In genomic region chr13:112745936-112746694, GRCm38 (mm10) we compare ENCODE assay signal across 14 mouse cellular contexts. TPM values are rescaled to one million over a fixed set of nuclear protein-coding genes. Genes with fewer than 3 reads are reported as not detected.
DNase-seq lines count a peak whose midpoint lies in the region; ATAC-seq and TF ChIP-seq lines count a peak whose summit lies in the region.
"Had no signal": no experiment of that assay in that cellular context is flagged by ENCODE, and none has a peak within 500 bp of the region (broad histone marks: within the 10 kb centered on the region; RNA-seq: fewer than 3 reads in every experiment).

No protein-coding gene starts in this region.

- ATAC-seq in kidney, embryonic 14.5 days (ENCODE audit: low FRiP score, low TSS enrichment): 0 out of 2 replicates have a peak, but pooled peaks have one; percentile 32
- ATAC-seq in liver, postnatal 0 days: peak; percentile 94
- ATAC-seq in hindbrain, embryonic 16.5 days: no peak

- whole genome bisulfite sequencing in kidney, embryonic 14.5 days: 87% methylated on average over 5 of the region's 5 CpGs
- WGBS in liver, postnatal 0 days (ENCODE audit: insufficient replicate concordance): 78% methylated on average over 5 of the region's 5 CpGs
- 82% methylated on average over 5 of the region's 5 CpGs for WGBS in hindbrain, embryonic 16.5 days

- TF ChIP-seq CTCF in liver, postnatal 0 days (IDR thresholded peaks at IDR 0.05; ENCODE audit: low read depth): no peak

- H3K9me3 ChIP-seq in kidney, embryonic 14.5 days (ENCODE audit: control insufficient read depth, low read length): no peaks in the 10 kb centered on the region
- no peaks in the 10 kb centered on the region for H3K9me3 ChIP-seq in erythroblast, embryonic 14.5 days (ENCODE audit: control insufficient read depth, low read length)
- H3K9me3 ChIP-seq in liver, postnatal 0 days (ENCODE audit: low read length): no peaks in the 10 kb centered on the region
- H3K9me3 ChIP-seq in hindbrain, embryonic 16.5 days (ENCODE audit: control insufficient read depth, low read length): no peaks in the 10 kb centered on the region
- H3K9me3 ChIP-seq: hindbrain, embryonic 15.5 days had no signal

- DNase-seq in kidney, postnatal 36 days: no peak
- peak; percentile 79 for DNase-seq in c-Kit-negative CD71-positive TER-119-positive erythroid progenitor cells, embryonic 14.5 days (ENCODE audit: low read depth, low spot score)
- DNase-seq in liver, postnatal 0 days: peak; percentile 36
- no peak for DNase-seq in layer of hippocampus, adult 18-20 months (ENCODE audit: low spot score in 2 of 2)
- no peak for DNase-seq in cerebellum, postnatal 25 days
- DNase-seq: adrenal gland, postnatal 10 days; gastrocnemius, postnatal 36 days; lung, postnatal 14 days; midbrain, embryonic 14.5 days; right cerebral cortex, postnatal 25 days had no signal

- no peak overlapping the region for H3K4me3 ChIP-seq in kidney, embryonic 14.5 days (ENCODE audit: low read length)
- H3K4me3 ChIP-seq in erythroblast, embryonic 14.5 days (replicated peaks): peak overlapping the region; percentile 55
- H3K4me3 ChIP-seq in liver, postnatal 0 days (ENCODE audit: low read depth, low read length): no peak overlapping the region
- H3K4me3 ChIP-seq in hindbrain, embryonic 16.5 days (ENCODE audit: low read length): no peak overlapping the region
- H3K4me3 ChIP-seq: hindbrain, embryonic 15.5 days had no signal

- peak; percentile 97 for TF ChIP-seq EP300 in liver, postnatal 0 days (IDR thresholded peaks at IDR 0.05; ENCODE audit: low read depth)

- H3K4me1 ChIP-seq in kidney, embryonic 14.5 days (ENCODE audit: control insufficient read depth, insufficient read depth, low read length): no peaks in the 10 kb centered on the region; the same call in 1 of the 2 replicates
- peaks cover 88% of the 10 kb centered on the region for H3K4me1 ChIP-seq in erythroblast, embryonic 14.5 days (ENCODE audit: control insufficient read depth)
- H3K4me1 ChIP-seq in liver, postnatal 0 days (ENCODE audit: insufficient read depth): peaks cover 55% of the 10 kb centered on the region
- no peaks in the 10 kb centered on the region; the same call in 1 of the 2 replicates for H3K4me1 ChIP-seq in hindbrain, embryonic 16.5 days (ENCODE audit: control insufficient read depth, insufficient read depth, low read depth, low read length)
- H3K4me1 ChIP-seq: hindbrain, embryonic 15.5 days had no signal

- no peaks in the 10 kb centered on the region for H3K36me3 ChIP-seq in kidney, embryonic 14.5 days (ENCODE audit: control insufficient read depth, insufficient read depth, low read length)
- peaks cover 34% of the 10 kb centered on the region for H3K36me3 ChIP-seq in erythroblast, embryonic 14.5 days (ENCODE audit: control insufficient read depth)
- no peaks in the 10 kb centered on the region for H3K36me3 ChIP-seq in liver, postnatal 0 days (replicated peaks; ENCODE audit: insufficient read depth, low read length)
- no peaks in the 10 kb centered on the region for H3K36me3 ChIP-seq in hindbrain, embryonic 16.5 days (ENCODE audit: control insufficient read depth, insufficient read depth, low read length)
- H3K36me3 ChIP-seq: hindbrain, embryonic 15.5 days had no signal

- no peak overlapping the region for H3K9ac ChIP-seq in kidney, embryonic 14.5 days (ENCODE audit: low read depth, low read length)
- peak overlapping the region; percentile 57 for H3K9ac ChIP-seq in liver, postnatal 0 days (replicated peaks)
- no peak overlapping the region for H3K9ac ChIP-seq in hindbrain, embryonic 16.5 days (ENCODE audit: low read depth, low read length)
- H3K9ac ChIP-seq: hindbrain, embryonic 15.5 days had no signal

- H3K27ac ChIP-seq in kidney, embryonic 14.5 days (ENCODE audit: low read depth, low read length): no peak overlapping the region
- H3K27ac ChIP-seq in liver, postnatal 0 days (ENCODE audit: low read depth): peak overlapping the region; percentile 93
- H3K27ac ChIP-seq in hindbrain, embryonic 16.5 days (ENCODE audit: low read depth, low read length): no peak overlapping the region
- H3K27ac ChIP-seq: hindbrain, embryonic 15.5 days had no signal

- no peaks in the 10 kb centered on the region for H3K27me3 ChIP-seq in kidney, embryonic 14.5 days (ENCODE audit: control insufficient read depth, insufficient read depth, low read length)
- no peaks in the 10 kb centered on the region for H3K27me3 ChIP-seq in erythroblast, embryonic 14.5 days (ENCODE audit: control insufficient read depth)
- no peaks in the 10 kb centered on the region for H3K27me3 ChIP-seq in liver, postnatal 0 days (ENCODE audit: insufficient read depth, low read length)
- no peaks in the 10 kb centered on the region for H3K27me3 ChIP-seq in hindbrain, embryonic 16.5 days (replicated peaks; ENCODE audit: control insufficient read depth, insufficient read depth, low read length)
- H3K27me3 ChIP-seq: hindbrain, embryonic 15.5 days had no signal

- no peak overlapping the region for H3K4me2 ChIP-seq in kidney, embryonic 14.5 days (replicated peaks; ENCODE audit: low read depth, low read length)
- H3K4me2 ChIP-seq in liver, postnatal 0 days (ENCODE audit: low read depth, low read length): peak overlapping the region; percentile 18
- no peak overlapping the region for H3K4me2 ChIP-seq in hindbrain, embryonic 16.5 days (ENCODE audit: low read length)
- H3K4me2 ChIP-seq: hindbrain, embryonic 15.5 days had no signal

RNA-seq across cellular contexts. Expression of gene Plpp1, which starts 54.5 kb away (rescaled TPM):
- polyA plus RNA-seq in kidney, embryonic 14.5 days (2014; fragmentation: Nextera tagmentation; extraction: Ambion mirVana): 61.9 and 63.6 TPM in 2 replicates
- 5.1 and 5.2 TPM in 2 replicates for polyA plus RNA-seq in erythroblast, embryonic 14.5 days (2012)
- 44.6 and 55.4 TPM in 2 replicates for polyA plus RNA-seq in liver, postnatal 0 days (2015; fragmentation: Nextera tagmentation; extraction: Ambion mirVana)
- 10 to 100 TPM; 25.7 to 27.7 TPM for total RNA-seq in layer of hippocampus, adult 18-20 months (2021)
- 78.8 and 85.8 TPM in 2 replicates for polyA plus RNA-seq in hindbrain, embryonic 16.5 days (2015; fragmentation: Nextera tagmentation; extraction: Ambion mirVana)

Comparison
In these comparisons a context has a peak if more than half of its experiments do, and no peak if none do; other contexts are left out.
1. DNase-seq: peak in c-Kit-negative CD71-positive TER-119-positive erythroid progenitor cells, embryonic 14.5 days (single experiment) and liver, postnatal 0 days (single experiment); none in kidney, postnatal 36 days (0 of 2), layer of hippocampus, adult 18-20 months (0 of 2) and cerebellum, postnatal 25 days (0 of 2).